Mouse (Mus musculus) forebrain, embryonic 14.5 days (tissue): ENCODE results near the gene Slc2a4. TPM values are rescaled to one million over a fixed set of nuclear protein-coding genes. Genes with fewer than 3 reads are reported as not detected.

Source experiments
- ATAC-seq: fragments of 200-750 bp; cut with Nextera tagmentation; 2 replicates; pipeline ENCODE4 v1.8.0; 2017; ENCODE audit warnings: mild to moderate bottlenecking, moderate library complexity
- DNase-seq: peaks from one replicate; pipeline ENCODE4 v3.0.0-alpha.2; 2015; ENCODE audit warnings: low spot score
- H3K27ac ChIP-seq: fragments of 300-500 bp; sonication (generic); 2 replicates; pipeline ENCODE4 v1.5.1; 2014; ENCODE audit warnings: low read depth, mild to moderate bottlenecking, control low read depth, low read length, moderate library complexity
- H3K27me3 ChIP-seq: fragments of 300-500 bp; sonication (generic); replicated peaks from 2 replicates; pipeline ENCODE4 v1.6.1; 2014; ENCODE audit warnings: low read length, control low read depth, mixed read lengths; ENCODE audit not compliant: control insufficient read depth, insufficient read depth
- H3K36me3 ChIP-seq: fragments of 300-500 bp; sonication (generic); 2 replicates; pipeline ENCODE4 v1.6.1; 2014; ENCODE audit warnings: low read length, control low read depth; ENCODE audit not compliant: control insufficient read depth, insufficient read depth
- H3K4me1 ChIP-seq: fragments of 300-500 bp; sonication (generic); 2 replicates; pipeline ENCODE4 v1.6.1; 2014; ENCODE audit warnings: antibody characterized with exemption, low read length, control low read depth; ENCODE audit not compliant: control insufficient read depth, insufficient read depth
- H3K4me2 ChIP-seq: fragments of 300-500 bp; sonication (generic); 2 replicates; pipeline ENCODE4 v1.6.1; 2014; ENCODE audit warnings: mild to moderate bottlenecking, control low read depth, low read length
- H3K4me3 ChIP-seq: fragments of 300-500 bp; sonication (generic); 2 replicates; pipeline ENCODE4 v1.5.1; 2014; ENCODE audit warnings: low read depth, low read length, control low read depth
- H3K9ac ChIP-seq: fragments of 300-500 bp; sonication (generic); 2 replicates; pipeline ENCODE4 v1.6.1; 2014; ENCODE audit warnings: mild to moderate bottlenecking, low read length, control low read depth, moderate library complexity
- H3K9me3 ChIP-seq: fragments of 300-500 bp; sonication (generic); replicated peaks from 2 replicates; pipeline ENCODE4 v1.6.1; 2016; ENCODE audit warnings: low read length, control low read depth, mixed read lengths; ENCODE audit not compliant: control insufficient read depth
- WGBS: fragments of 180-500 bp; shearing (Covaris S2); extraction: QIAGEN DNeasy Blood & Tissue Kit; methylation state at CpG from one replicate; pipeline ENCODE4 v1.1.7; 2014; 5-methylcytosine and 5-hydroxymethylcytosine counted together
- polyA plus RNA-seq: library from polyadenylated mRNA; unstranded; fragments of >200 nt; fragmentation: Nextera tagmentation; extraction: Ambion mirVana; gene quantifications from 2 replicates; pipeline ENCODE4 v1.2.1, GENCODE M21; 2014

Slc2a4 gene
- polyA plus RNA-seq, 1 experiment from 2014 or later: 6.7 TPM

- Histone ChIP-seq H3K4me3 (peak overlapping the region; percentile 100), H3K27ac (peak overlapping the region; percentile 98), H3K4me2 (peak overlapping the region; percentile 92), H3K36me3 (peaks cover 38% of the 10 kb centered on the region), H3K27me3 (no peaks in the 10 kb centered on the region), H3K9me3 (no peaks in the 10 kb centered on the region), H3K9ac (peak overlapping the region; percentile 99), H3K4me1 (peaks cover 23% of the 10 kb centered on the region)
- ATAC-seq (no peak), DNase-seq (no peak)
- WGBS: 3% methylated on average over 16 of the region's 16 CpGs
Measured at GRCm38 (mm10) chr11:69979827-69980195, 31.8 kb upstream of the Slc2a4 start.

- Histone ChIP-seq H3K36me3 (peaks cover 64% of the 10 kb centered on the region), H3K4me3 (no peak overlapping the region), H3K27me3 (no peaks in the 10 kb centered on the region), H3K4me1 (peaks cover 5% of the 10 kb centered on the region), H3K9ac (no peak overlapping the region), H3K4me2 (no peak overlapping the region), H3K9me3 (no peaks in the 10 kb centered on the region), H3K27ac (no peak overlapping the region)
- 91% methylated on average over 4 of the region's 4 CpGs for WGBS
- ATAC-seq (no peak), DNase-seq (no peak)
Measured at GRCm38 (mm10) chr11:69976271-69976670, 28.3 kb upstream of the Slc2a4 start.

GRCm38 (mm10) chr11:69974907-69975306 is 26.9 kb upstream of the Slc2a4 start:
- DNase-seq (no peak), ATAC-seq (no peak)
- Histone ChIP-seq H3K9ac (no peak overlapping the region), H3K36me3 (peaks cover 71% of the 10 kb centered on the region), H3K4me3 (no peak overlapping the region), H3K27ac (no peak overlapping the region), H3K9me3 (no peaks in the 10 kb centered on the region), H3K27me3 (no peaks in the 10 kb centered on the region), H3K4me1 (peaks cover 5% of the 10 kb centered on the region), H3K4me2 (no peak overlapping the region)
- 95% methylated on average over 2 of the region's 2 CpGs for WGBS

GRCm38 (mm10) chr11:69970775-69971174 is 22.8 kb upstream of the Slc2a4 start:
- DNase-seq: no peak
- 87% methylated on average over 3 of the region's 3 CpGs for WGBS
- Histone ChIP-seq H3K4me2 (no peak overlapping the region), H3K27ac (no peak overlapping the region), H3K9me3 (no peaks in the 10 kb centered on the region), H3K9ac (no peak overlapping the region), H3K4me1 (no peaks in the 10 kb centered on the region), H3K36me3 (peaks cover 72% of the 10 kb centered on the region), H3K27me3 (peaks cover 21% of the 10 kb centered on the region), H3K4me3 (no peak overlapping the region)
- no peak for ATAC-seq

GRCm38 (mm10) chr11:69970222-69970621 is 22.2 kb upstream of the Slc2a4 start:
- ATAC-seq (no peak), DNase-seq (no peak)
- Histone ChIP-seq H3K9me3 (no peaks in the 10 kb centered on the region), H3K36me3 (peaks cover 67% of the 10 kb centered on the region), H3K27me3 (peaks cover 27% of the 10 kb centered on the region), H3K27ac (no peak overlapping the region), H3K4me1 (no peaks in the 10 kb centered on the region), H3K4me2 (no peak overlapping the region), H3K9ac (no peak overlapping the region), H3K4me3 (no peak overlapping the region)
- 90% methylated on average over 6 of the region's 6 CpGs for WGBS

GRCm38 (mm10) chr11:69968793-69969192 is 20.8 kb upstream of the Slc2a4 start:
- no peaks in the 10 kb centered on the region for H3K9me3 ChIP-seq
- ATAC-seq (no peak), DNase-seq (no peak)
- no peak overlapping the region for H3K4me2 ChIP-seq
- H3K27ac ChIP-seq: no peak overlapping the region
- H3K4me3 ChIP-seq: no peak overlapping the region
- H3K9ac ChIP-seq: no peak overlapping the region
- peaks cover 53% of the 10 kb centered on the region for H3K36me3 ChIP-seq
- no peaks in the 10 kb centered on the region for H3K4me1 ChIP-seq
- peaks cover 41% of the 10 kb centered on the region for H3K27me3 ChIP-seq
- 89% methylated on average over 4 of the region's 4 CpGs for WGBS

- Histone ChIP-seq H3K4me3 (peak overlapping the region; percentile 20; the same call in 1 of the 2 replicates), H3K4me1 (no peaks in the 10 kb centered on the region), H3K9ac (peak overlapping the region; percentile 50; the same call in 1 of the 2 replicates), H3K36me3 (peaks cover 35% of the 10 kb centered on the region), H3K9me3 (no peaks in the 10 kb centered on the region), H3K27me3 (peaks cover 43% of the 10 kb centered on the region), H3K4me2 (peak overlapping the region; percentile 33; the same call in 1 of the 2 replicates), H3K27ac (no peak overlapping the region)
- DNase-seq: no peak
- ATAC-seq: no peak
- WGBS: 40% methylated on average over 17 of the region's 17 CpGs
Measured at GRCm38 (mm10) chr11:69966860-69967517, 19.0 kb upstream of the Slc2a4 start.

GRCm38 (mm10) chr11:69966006-69966859 is 18.2 kb upstream of the Slc2a4 start:
- ATAC-seq: no peak

More at GRCm38 (mm10) chr11:69966006-69966859, 18.2 kb upstream of the Slc2a4 start:
- peak overlapping the region; percentile 50; the same call in 1 of the 2 replicates for H3K9ac ChIP-seq
- 1% methylated on average over 59 of the region's 59 CpGs for WGBS
- H3K27ac ChIP-seq: no peak overlapping the region
- H3K4me2 ChIP-seq: peak overlapping the region; percentile 33; the same call in 1 of the 2 replicates
- H3K9me3 ChIP-seq: no peaks in the 10 kb centered on the region
- no peak for DNase-seq
- H3K27me3 ChIP-seq: peaks cover 48% of the 10 kb centered on the region
- H3K36me3 ChIP-seq: peaks cover 28% of the 10 kb centered on the region
- no peaks in the 10 kb centered on the region for H3K4me1 ChIP-seq
- peak overlapping the region; percentile 20 for H3K4me3 ChIP-seq
